Mouse (Mus musculus): Measurements from ENCODE around the gene Rb1.

DNA sequence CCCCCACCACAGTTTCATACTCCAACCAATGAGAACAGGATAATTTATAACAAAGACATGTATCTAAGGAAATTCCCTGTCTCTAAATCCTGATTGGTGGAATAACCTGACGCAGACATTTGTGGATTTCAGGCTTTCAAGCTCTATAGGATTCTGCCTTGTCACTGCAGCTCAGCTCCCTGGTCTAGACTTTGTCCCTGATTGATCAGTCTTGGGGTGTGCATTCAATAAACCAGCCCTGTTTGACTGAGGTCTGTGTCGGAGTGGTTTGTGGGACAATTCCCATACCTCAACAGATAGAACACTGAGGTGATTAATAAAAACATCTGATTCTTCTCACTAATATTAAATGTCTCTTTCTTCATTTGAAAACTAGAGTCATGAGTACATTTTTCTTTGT is 75.6 kb downstream of the Rb1 start:
- TF ChIP-seq CTCF (IDR thresholded peaks at IDR 0.05; ENCODE audit: low read depth), result no peak
- TF ChIP-seq EP300 (IDR thresholded peaks at IDR 0.05; ENCODE audit: low read depth), result no peak

Measured in heart, postnatal 0 days (tissue).